Mouse (Mus musculus): ENCODE measurements at regions not wholly inside any gene's neighbourhood (a gene's known extent, or its start where the extent isn't known, plus 50 kb on each side); places are given as distances from the start of the nearest gene placed in this dataset.

GRCm38 (mm10) chr6:116974841-116975240, 193.5 kb upstream of the Cxcl12 start:
- TF ChIP-seq POLR2A (IDR thresholded peaks at IDR 0.05; ENCODE audit: control insufficient read depth, low read depth, low read length) (no peak), CTCF (IDR thresholded peaks at IDR 0.05; ENCODE audit: control insufficient read depth, insufficient read depth, insufficient replicate concordance, low read depth, low read length) (no peak)
- Histone ChIP-seq H3K36me3 (ENCODE audit: control insufficient read depth, insufficient read depth, low read length) (no peaks in the 10 kb centered on the region), H3K27me3 (ENCODE audit: control insufficient read depth, insufficient read depth, low read length) (no peaks in the 10 kb centered on the region), H3K27ac (ENCODE audit: control insufficient read depth, insufficient read depth, low read depth, low read length) (no peak overlapping the region), H3K4me3 (ENCODE audit: control insufficient read depth, low read depth, low read length) (no peak overlapping the region), H3K4me1 (ENCODE audit: control insufficient read depth, insufficient read depth, low read length) (no peaks in the 10 kb centered on the region)

GRCm38 (mm10) chr6:116980349-116980995, 187.9 kb upstream of the Cxcl12 start:
- no peaks in the 10 kb centered on the region for H3K36me3 ChIP-seq (ENCODE audit: control insufficient read depth, insufficient read depth, low read length)
- H3K27me3 ChIP-seq (ENCODE audit: control insufficient read depth, insufficient read depth, low read length) = no peaks in the 10 kb centered on the region
- H3K4me3 ChIP-seq (ENCODE audit: control insufficient read depth, low read depth, low read length) = no peak overlapping the region
- TF ChIP-seq POLR2A (IDR thresholded peaks at IDR 0.05; ENCODE audit: control insufficient read depth, low read depth, low read length) (no peak), CTCF (IDR thresholded peaks at IDR 0.05; ENCODE audit: control insufficient read depth, insufficient read depth, insufficient replicate concordance, low read depth, low read length) (no peak)
- no peak overlapping the region for H3K27ac ChIP-seq (ENCODE audit: control insufficient read depth, insufficient read depth, low read depth, low read length)
- peaks cover 5% of the 10 kb centered on the region for H3K4me1 ChIP-seq (ENCODE audit: control insufficient read depth, insufficient read depth, low read length)

DNA sequence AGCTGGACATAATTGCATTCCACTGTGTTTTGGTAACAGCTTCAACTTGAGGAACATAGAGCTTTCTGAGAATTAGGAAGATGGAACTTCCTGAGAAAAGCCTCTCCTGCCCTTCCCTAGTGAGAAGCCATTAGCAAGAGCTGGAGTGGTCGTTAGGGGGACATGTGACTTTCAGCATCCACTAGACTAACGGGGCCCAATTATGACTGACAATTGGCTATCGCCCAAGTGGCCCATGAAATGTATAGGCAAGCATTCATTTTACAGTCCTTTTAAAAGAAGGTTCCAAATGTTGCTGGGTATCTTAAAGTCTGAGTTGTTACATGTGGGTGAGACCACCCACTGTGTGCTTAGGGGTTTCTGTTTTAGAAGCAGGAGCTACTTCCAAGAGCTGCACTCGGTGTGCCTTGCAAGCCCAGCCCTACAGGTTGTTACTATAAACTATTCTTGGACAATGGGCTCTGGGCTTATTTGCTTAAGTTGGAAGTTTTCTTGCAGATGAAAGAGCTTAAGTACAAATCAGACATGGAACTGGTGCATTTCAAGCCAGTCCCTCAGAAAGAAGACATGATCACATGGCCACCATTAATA, 183.1 kb upstream of the Cxcl12 start:
- Histone ChIP-seq H3K27ac (ENCODE audit: control insufficient read depth, insufficient read depth, low read depth, low read length) (no peak overlapping the region), H3K27me3 (ENCODE audit: control insufficient read depth, insufficient read depth, low read length) (no peaks in the 10 kb centered on the region), H3K36me3 (ENCODE audit: control insufficient read depth, insufficient read depth, low read length) (no peaks in the 10 kb centered on the region), H3K4me1 (ENCODE audit: control insufficient read depth, insufficient read depth, low read length) (peaks cover 3% of the 10 kb centered on the region), H3K4me3 (ENCODE audit: control insufficient read depth, low read depth, low read length) (no peak overlapping the region)
- TF ChIP-seq POLR2A (IDR thresholded peaks at IDR 0.05; ENCODE audit: control insufficient read depth, low read depth, low read length) = no peak
- TF ChIP-seq CTCF (IDR thresholded peaks at IDR 0.05; ENCODE audit: control insufficient read depth, insufficient read depth, insufficient replicate concordance, low read depth, low read length) = no peak

DNA sequence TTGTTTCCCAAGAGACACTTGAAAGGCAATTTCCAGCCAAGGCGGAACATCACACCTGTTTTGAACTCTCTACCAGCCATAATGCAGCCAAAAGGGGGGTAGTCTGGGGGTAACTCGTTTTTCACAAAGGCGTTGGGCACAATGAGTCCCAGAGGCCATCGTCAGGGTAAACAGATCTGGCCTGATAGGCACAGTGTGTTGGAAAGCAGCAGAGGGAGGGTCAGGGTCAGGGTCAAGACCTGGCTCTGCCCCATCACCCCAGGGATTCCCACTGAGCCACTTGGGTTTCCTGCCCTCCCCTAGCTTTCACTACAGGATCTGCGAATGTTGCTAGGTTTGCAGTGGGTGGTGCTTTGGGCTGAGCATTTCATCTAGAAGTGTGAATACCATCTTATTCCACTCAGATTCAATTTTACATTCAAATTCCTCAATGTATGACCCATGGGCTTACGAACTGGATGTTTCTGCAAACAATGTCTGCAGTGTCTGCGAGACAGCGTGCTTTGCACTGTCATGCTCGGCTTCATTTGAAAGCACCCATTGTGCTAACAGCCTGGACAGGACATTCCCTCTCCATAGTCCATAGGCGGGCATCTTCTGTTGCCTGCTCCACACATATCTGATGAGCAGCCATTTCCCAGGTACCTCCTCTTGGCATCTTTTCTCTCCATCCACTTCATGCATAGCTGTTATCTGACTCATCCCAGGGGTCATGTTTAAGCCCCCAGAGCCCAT, 181.9 kb upstream of the Cxcl12 start:
- TF ChIP-seq POLR2A (IDR thresholded peaks at IDR 0.05; ENCODE audit: control insufficient read depth, low read depth, low read length) (no peak), CTCF (IDR thresholded peaks at IDR 0.05; ENCODE audit: control insufficient read depth, insufficient read depth, insufficient replicate concordance, low read depth, low read length) (no peak)
- H3K4me1 ChIP-seq (ENCODE audit: control insufficient read depth, insufficient read depth, low read length) = no peaks in the 10 kb centered on the region
- H3K27ac ChIP-seq (ENCODE audit: control insufficient read depth, insufficient read depth, low read depth, low read length) = no peak overlapping the region
- no peaks in the 10 kb centered on the region for H3K36me3 ChIP-seq (ENCODE audit: control insufficient read depth, insufficient read depth, low read length)
- H3K4me3 ChIP-seq (ENCODE audit: control insufficient read depth, low read depth, low read length) = no peak overlapping the region
- H3K27me3 ChIP-seq (ENCODE audit: control insufficient read depth, insufficient read depth, low read length) = no peaks in the 10 kb centered on the region

DNA sequence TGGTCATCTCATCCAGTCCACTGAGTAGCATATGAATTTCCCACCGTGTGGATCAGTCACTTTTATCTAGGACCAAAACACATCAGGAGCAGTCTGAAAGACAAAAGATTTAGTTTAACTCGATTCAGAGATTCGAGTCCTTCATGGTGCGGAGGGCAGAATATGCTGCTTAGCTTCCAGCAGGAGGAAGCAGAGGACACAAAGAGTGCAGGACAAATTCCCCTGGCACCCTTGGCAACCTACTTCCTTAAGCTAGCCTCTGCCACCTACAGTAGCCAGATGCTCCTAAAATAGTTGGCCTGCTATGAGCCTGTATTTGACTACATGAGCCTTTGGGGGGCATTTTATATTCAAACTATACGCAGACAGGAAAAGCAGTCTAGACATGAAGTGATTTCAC, 181.1 kb upstream of the Cxcl12 start:
- H3K27ac ChIP-seq (ENCODE audit: control insufficient read depth, insufficient read depth, low read depth, low read length) = no peak overlapping the region
- no peak for TF ChIP-seq CTCF (IDR thresholded peaks at IDR 0.05; ENCODE audit: control insufficient read depth, insufficient read depth, insufficient replicate concordance, low read depth, low read length)
- TF ChIP-seq POLR2A (IDR thresholded peaks at IDR 0.05; ENCODE audit: control insufficient read depth, low read depth, low read length) = no peak
- H3K4me1 ChIP-seq (ENCODE audit: control insufficient read depth, insufficient read depth, low read length) = peaks cover 2% of the 10 kb centered on the region; the same call in 1 of the 2 replicates
- H3K27me3 ChIP-seq (ENCODE audit: control insufficient read depth, insufficient read depth, low read length) = no peaks in the 10 kb centered on the region
- H3K4me3 ChIP-seq (ENCODE audit: control insufficient read depth, low read depth, low read length) = no peak overlapping the region
- no peaks in the 10 kb centered on the region for H3K36me3 ChIP-seq (ENCODE audit: control insufficient read depth, insufficient read depth, low read length)

- H3K27ac ChIP-seq (ENCODE audit: control insufficient read depth, insufficient read depth, low read depth, low read length) = no peak overlapping the region
- H3K4me1 ChIP-seq (ENCODE audit: control insufficient read depth, insufficient read depth, low read length) = no peaks in the 10 kb centered on the region
- no peak for TF ChIP-seq POLR2A (IDR thresholded peaks at IDR 0.05; ENCODE audit: control insufficient read depth, low read depth, low read length)
- TF ChIP-seq CTCF (IDR thresholded peaks at IDR 0.05; ENCODE audit: control insufficient read depth, insufficient read depth, insufficient replicate concordance, low read depth, low read length) = no peak
- no peaks in the 10 kb centered on the region for H3K27me3 ChIP-seq (ENCODE audit: control insufficient read depth, insufficient read depth, low read length)
- no peaks in the 10 kb centered on the region for H3K36me3 ChIP-seq (ENCODE audit: control insufficient read depth, insufficient read depth, low read length)
- H3K4me3 ChIP-seq (ENCODE audit: control insufficient read depth, low read depth, low read length) = no peak overlapping the region
Observed at GRCm38 (mm10) chr6:116998948-116999682, 169.2 kb upstream of the Cxcl12 start.

GRCm38 (mm10) chr6:116999940-117000339, 168.4 kb upstream of the Cxcl12 start:
- no peak overlapping the region for H3K4me3 ChIP-seq (ENCODE audit: control insufficient read depth, low read depth, low read length)
- no peaks in the 10 kb centered on the region for H3K4me1 ChIP-seq (ENCODE audit: control insufficient read depth, insufficient read depth, low read length)
- no peaks in the 10 kb centered on the region for H3K27me3 ChIP-seq (ENCODE audit: control insufficient read depth, insufficient read depth, low read length)
- H3K27ac ChIP-seq (ENCODE audit: control insufficient read depth, insufficient read depth, low read depth, low read length) = no peak overlapping the region
- no peaks in the 10 kb centered on the region for H3K36me3 ChIP-seq (ENCODE audit: control insufficient read depth, insufficient read depth, low read length)
- no peak for TF ChIP-seq POLR2A (IDR thresholded peaks at IDR 0.05; ENCODE audit: control insufficient read depth, low read depth, low read length)
- no peak for TF ChIP-seq CTCF (IDR thresholded peaks at IDR 0.05; ENCODE audit: control insufficient read depth, insufficient read depth, insufficient replicate concordance, low read depth, low read length)

Measured in testis, adult 2 months (tissue).